Mouse (Mus musculus) MEL (cell line): Measurements from ENCODE around the gene Atp2a3. TPM values are rescaled to one million over a fixed set of nuclear protein-coding genes. Genes with fewer than 3 reads are reported as not detected.

Experiments used
- polyA plus RNA-seq, 2 experiments: library from polyadenylated mRNA; stranded (reverse) in 1 of 2; unstranded in 1 of 2; fragments of >175 nt in 1 of 2; fragments of >200 nt in 1 of 2; gene quantifications; 2 replicates each; pipeline versions ENCODE4 v1.2.1 to v1.2.4; 2012; ENCODE audit warnings: low replicate concordance in 2 of 2, low read depth in 1 of 2; ENCODE audit not compliant: insufficient read length in 2 of 2, insufficient read depth in 1 of 2, missing spikeins in 1 of 2
- total RNA-seq: library from RNA; depleted of rRNA; stranded (reverse); fragments of 300-350 nt; gene quantifications from 2 replicates; pipeline ENCODE4 v1.2.3, GENCODE M21; 2012; rRNA removed

The Atp2a3 gene
- total and polyA plus RNA-seq, 3 experiments: 10.7 to 49.9 TPM; not detected in 1

Other genes with a start within 250 kb of the Atp2a3 start
- 5.9 and 7.2 TPM in 2 replicates for gene Cyb5d2, start 165.0 kb upstream of the Atp2a3 start, total RNA-seq
- gene Cyb5d2, start 165.0 kb upstream of the Atp2a3 start, polyA plus RNA-seq: 1 to 10 TPM in 1 of 2 experiments, not detected in 1; 4.6 TPM
- 11.8 and 13.3 TPM in 2 replicates for gene Zzef1, start 164.9 kb upstream of the Atp2a3 start, total RNA-seq
- 10 to 100 TPM in 1 of 2 experiments, not detected in 1; 17.6 TPM for gene Zzef1, start 164.9 kb upstream of the Atp2a3 start, polyA plus RNA-seq
- gene P2rx1, start 37.9 kb downstream of the Atp2a3 start, total RNA-seq: 3.0 and 3.1 TPM in 2 replicates
- 1 to 10 TPM in 1 of 2 experiments, not detected in 1; 8.1 TPM for gene P2rx1, start 37.9 kb downstream of the Atp2a3 start, polyA plus RNA-seq
- gene Camkk1, start 57.8 kb downstream of the Atp2a3 start, total RNA-seq: 5.3 and 5.8 TPM in 2 replicates
- 1 to 10 TPM in 1 of 2 experiments, not detected in 1; 6.6 TPM for gene Camkk1, start 57.8 kb downstream of the Atp2a3 start, polyA plus RNA-seq
- gene Ncbp3, start 86.6 kb downstream of the Atp2a3 start, total RNA-seq: 9.3 and 9.6 TPM in 2 replicates
- 1 to 10 TPM in 1 of 2 experiments, not detected in 1; 8.4 TPM for gene Ncbp3, start 86.6 kb downstream of the Atp2a3 start, polyA plus RNA-seq
- 0.04 and 0.16 TPM in 2 replicates for gene Itgae, start 129.4 kb downstream of the Atp2a3 start, total RNA-seq
- gene Itgae, start 129.4 kb downstream of the Atp2a3 start, polyA plus RNA-seq: under 1 TPM in 1 of 2 experiments, not detected in 1; 0.22 TPM
- 22.9 and 26.9 TPM in 2 replicates for gene Haspin, start 177.1 kb downstream of the Atp2a3 start, total RNA-seq
- 10 to 100 TPM in 1 of 2 experiments, not detected in 1; 28.3 TPM for gene Haspin, start 177.1 kb downstream of the Atp2a3 start, polyA plus RNA-seq
- gene P2rx5, start 199.3 kb downstream of the Atp2a3 start, total RNA-seq: 0.04 and 0.07 TPM in 2 replicates
- under 1 TPM in 1 of 2 experiments, not detected in 1; 0.25 TPM for gene P2rx5, start 199.3 kb downstream of the Atp2a3 start, polyA plus RNA-seq
- 158 and 179 TPM in 2 replicates for gene Emc6, start 215.9 kb downstream of the Atp2a3 start, total RNA-seq
- gene Emc6, start 215.9 kb downstream of the Atp2a3 start, polyA plus RNA-seq: 100 to 1,000 TPM in 1 of 2 experiments, not detected in 1; 211 TPM
- gene Tax1bp3, start 215.9 kb downstream of the Atp2a3 start, total RNA-seq: 12.6 and 13.1 TPM in 2 replicates
- 10 to 100 TPM in 1 of 2 experiments, not detected in 1; 30.9 TPM for gene Tax1bp3, start 215.9 kb downstream of the Atp2a3 start, polyA plus RNA-seq
- gene Ctns, start 237.9 kb downstream of the Atp2a3 start, total RNA-seq: 5.1 and 5.4 TPM in 2 replicates
- 1 to 10 TPM in 1 of 2 experiments, not detected in 1; 9.4 TPM for gene Ctns, start 237.9 kb downstream of the Atp2a3 start, polyA plus RNA-seq
- gene Shpk, start 238.3 kb downstream of the Atp2a3 start, total RNA-seq: 1.0 and 1.4 TPM in 2 replicates
- 1 to 10 TPM in 1 of 2 experiments, not detected in 1; 1.6 TPM for gene Shpk, start 238.3 kb downstream of the Atp2a3 start, polyA plus RNA-seq